Mouse (Mus musculus): ENCODE data around the gene Tex48. TPM values are rescaled to one million over a fixed set of nuclear protein-coding genes. Genes with fewer than 3 reads are reported as not detected.

Gene Tex48
- total RNA-seq, 2 experiments from 2014 or later: not detected

Other genes with a start within 250 kb of the Tex48 start
- gene Akna, start 219.1 kb downstream of the Tex48 start, total RNA-seq (2021): 1 to 10 TPM; 4.0 to 5.0 TPM
- 10 to 100 TPM; 23.8 to 29.4 TPM for gene Whrn, start 126.4 kb downstream of the Tex48 start, total RNA-seq (2021)
- 100 to 1,000 TPM; 131 to 135 TPM for gene Atp6v1g1, start 77.7 kb downstream of the Tex48 start, total RNA-seq (2021)
- gene Tmem268, start 63.6 kb downstream of the Tex48 start, total RNA-seq (2021): 1 to 10 TPM; 6.8 to 7.0 TPM
- gene Gm11213, start 17.2 kb downstream of the Tex48 start, total RNA-seq (2021): not detected
- not detected for gene Gm11214, start 41.0 kb upstream of the Tex48 start, total RNA-seq (2021)
- not detected for gene Tnfsf15, start 122.7 kb upstream of the Tex48 start, total RNA-seq (2021)
- not detected for gene Tnfsf8, start 238.9 kb upstream of the Tex48 start, total RNA-seq (2021)

All from layer of hippocampus, postnatal 10 days (tissue).